Mouse (Mus musculus) thymus, postnatal 4 days (tissue): ENCODE measurements around the gene Zfp639.

Experiments
- DNase-seq: peaks from one replicate; pipeline ENCODE4 v3.0.0; 2021

The Zfp639 gene

DNA sequence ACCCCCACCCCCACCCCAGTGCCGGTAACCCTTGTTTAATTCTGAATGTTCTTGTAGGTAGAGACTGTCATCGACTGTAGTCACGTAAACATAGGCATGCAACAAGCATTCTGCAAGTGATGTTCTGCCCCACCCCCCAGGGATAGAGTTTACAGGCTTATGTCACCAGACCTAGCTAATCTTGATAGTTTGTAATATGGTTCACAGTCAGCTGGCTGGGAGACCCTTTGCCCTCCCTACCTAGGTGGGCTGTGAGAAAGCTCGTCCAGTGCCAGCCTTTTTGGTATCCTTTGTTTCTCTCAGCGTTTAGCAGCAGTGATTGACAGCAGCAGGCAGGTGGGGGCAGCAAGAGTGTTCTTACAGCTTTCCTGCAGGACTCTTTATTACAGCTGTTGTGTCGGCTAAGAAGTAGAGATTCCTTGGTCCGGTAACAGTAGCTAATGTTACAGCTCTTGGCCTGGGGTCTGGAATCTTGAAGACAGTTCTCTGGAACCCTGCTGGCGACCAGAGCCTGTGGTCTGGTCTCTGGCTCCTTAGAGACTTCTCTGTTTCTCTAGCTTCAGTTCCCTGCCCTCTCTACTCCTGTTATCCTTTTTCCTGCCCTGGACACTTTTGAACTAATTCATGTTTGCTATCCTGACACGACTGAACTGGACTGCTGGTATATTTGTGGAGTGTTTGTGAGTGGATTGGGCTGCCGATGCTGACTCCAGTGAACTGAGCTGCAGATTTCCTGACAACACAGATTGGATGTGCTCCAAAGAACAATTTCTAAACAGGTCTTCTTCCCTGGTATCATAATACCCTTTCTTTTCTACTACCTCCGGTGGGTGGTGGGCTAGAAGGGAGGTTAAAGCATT, 3.5 kb upstream of the Zfp639 start:
- DNase-seq: no peak

DNA sequence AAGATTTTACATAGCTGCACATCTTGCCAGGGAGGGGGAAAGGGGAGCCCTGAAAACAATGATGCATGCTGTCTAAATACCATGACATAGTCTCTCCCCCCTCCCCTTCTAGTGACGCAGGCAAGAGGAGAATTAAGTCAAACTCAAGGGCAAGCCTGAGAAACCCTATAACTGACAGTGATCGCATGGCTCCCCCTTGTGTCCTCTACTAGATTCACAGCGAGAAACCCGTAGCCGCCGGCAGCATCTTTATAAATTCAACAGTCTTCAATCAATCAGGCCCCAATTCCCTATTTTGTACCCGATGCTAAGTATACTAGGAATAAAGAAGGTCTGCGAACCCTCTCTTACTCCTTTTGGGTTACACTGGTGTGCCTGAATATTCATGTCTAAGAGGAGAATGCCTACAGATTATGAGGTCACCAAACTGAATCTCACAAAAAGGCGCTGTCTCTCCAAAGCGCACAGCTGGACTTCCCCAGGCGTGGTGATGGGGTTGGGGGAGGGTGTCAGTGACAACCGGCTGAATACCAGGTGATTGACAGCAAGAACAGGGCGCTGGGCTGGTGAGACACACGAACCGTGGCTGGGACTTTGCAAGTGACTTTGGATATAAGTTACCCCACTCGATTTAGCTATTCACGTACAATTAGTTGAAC, 1.3 kb upstream of the Zfp639 start:
- DNase-seq: peak; percentile 72

DNA sequence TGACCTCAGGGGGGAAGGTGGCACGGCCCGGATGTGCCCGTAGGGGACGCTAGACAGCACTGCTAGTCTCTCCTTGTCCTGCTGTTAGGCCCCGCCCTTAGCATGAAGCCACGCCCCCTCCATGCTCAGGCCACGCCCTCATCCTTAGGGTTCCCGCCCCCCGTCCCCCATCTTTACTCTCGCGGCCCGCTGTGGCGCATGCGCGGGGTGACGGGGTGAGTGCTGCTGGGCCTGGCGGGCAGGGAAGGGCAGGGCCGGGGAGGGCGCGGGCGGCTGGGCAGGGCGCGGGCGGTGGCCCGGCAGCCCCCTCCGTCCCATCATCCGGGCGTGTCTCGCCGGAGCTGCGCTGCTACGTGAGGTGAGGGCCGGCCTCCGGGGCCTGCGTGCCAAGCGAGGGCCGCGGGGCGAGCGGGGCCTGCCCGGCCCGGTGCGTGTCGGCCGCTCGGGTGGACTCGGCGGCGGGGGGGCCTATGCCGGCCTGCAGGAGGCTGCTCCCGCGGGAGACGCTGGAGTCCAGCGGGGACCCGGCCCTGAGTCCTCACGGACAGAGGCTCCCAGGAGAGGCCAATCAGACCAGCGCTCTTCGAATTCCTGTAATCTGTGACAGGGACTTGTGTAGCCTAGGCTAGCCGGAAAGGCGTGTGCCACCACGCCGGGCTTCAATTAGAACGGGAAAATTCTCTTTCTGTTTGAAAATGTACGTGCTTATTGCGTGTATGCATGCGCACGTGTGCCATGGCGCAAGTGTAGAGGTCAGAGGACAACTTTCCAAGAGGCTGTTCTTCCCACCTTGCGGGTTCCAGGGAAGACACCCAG, 524 bp downstream of the Zfp639 start:
- DNase-seq: peak; percentile 97

DNA sequence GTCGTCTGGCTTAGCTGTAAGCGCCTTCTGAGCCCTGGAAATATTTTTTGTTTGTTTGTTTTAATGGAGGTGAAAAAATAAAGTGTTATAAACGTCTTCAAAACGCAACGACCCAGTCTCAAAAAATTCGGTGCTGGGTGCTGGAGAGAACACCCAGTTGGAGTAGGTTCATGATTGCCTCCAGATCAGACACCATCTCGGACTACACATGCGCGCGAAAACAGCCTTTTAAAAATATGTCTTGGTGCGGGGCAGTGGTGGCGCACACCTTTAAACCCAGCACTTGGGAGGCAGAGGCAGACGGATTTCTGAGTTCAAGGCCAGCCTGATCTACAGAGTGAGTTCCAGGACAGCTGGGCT, 1.1 kb downstream of the Zfp639 start:
- peak; percentile 29 for DNase-seq

DNA sequence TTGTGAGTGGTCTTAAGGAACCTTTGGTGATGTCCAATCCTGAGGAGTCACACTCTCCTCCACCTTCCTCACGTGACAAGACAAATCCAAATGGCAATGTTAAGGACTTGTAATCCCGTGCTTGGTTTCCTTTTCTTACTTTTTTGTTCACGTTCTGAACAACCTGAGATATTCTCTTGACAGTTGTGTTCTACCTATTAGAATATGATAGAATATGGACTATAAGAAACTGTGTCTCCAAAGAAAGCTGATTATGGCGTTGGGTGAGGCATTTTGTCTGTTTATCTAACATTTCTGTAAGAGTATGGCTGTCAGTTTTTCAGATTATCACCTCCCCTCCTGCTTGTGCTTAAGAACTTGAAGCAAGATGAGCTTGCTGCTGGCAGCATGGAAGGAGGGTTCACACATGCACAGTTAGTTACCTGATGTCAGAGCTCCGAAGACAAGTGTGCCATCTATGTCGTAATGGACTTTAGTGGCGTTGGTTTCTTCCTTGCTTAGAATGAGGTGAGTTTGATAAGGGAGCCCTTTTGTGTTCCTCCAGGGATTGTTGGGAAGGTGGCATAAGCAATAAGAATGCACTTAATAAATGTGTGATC, 2.7 kb downstream of the Zfp639 start:
- no peak for DNase-seq

DNA sequence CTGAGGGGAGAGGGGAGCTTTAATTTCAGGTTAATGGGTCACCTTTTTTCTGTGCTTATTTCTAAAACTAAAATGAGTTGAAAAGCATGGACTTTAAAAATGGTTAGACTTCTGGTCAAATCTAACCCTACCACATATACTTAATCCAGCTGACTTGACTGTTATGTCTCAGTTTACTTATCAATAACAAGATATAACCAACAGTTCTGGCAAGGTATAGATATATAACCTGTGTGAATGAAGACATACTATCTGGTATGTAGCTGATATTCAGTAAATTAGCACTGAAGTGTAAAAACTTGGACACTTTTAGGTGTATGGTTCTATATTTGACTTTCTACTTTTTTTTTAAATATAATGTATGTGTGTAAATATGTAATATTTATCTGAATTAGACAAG, 3.5 kb downstream of the Zfp639 start:
- no peak for DNase-seq

DNA sequence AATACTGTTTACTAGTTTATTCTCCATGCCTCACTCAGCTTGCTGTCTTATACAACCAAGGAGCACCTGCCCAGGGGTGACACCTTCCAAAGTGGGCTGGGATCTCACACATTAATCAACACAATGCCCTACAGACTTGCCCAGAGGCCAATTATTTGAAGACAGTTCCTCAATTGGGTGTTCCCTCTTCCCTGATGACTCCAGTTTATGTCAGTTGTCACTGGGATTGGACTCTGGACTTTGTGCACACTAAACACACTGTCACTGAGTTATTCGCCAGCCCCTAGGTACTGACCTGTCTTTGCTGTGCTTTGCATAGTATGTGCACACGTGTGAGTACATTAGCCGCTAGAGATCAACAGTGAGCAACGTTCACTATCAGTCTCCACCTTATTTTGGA, 17.1 kb downstream of the Zfp639 start:
- no peak for DNase-seq

DNA sequence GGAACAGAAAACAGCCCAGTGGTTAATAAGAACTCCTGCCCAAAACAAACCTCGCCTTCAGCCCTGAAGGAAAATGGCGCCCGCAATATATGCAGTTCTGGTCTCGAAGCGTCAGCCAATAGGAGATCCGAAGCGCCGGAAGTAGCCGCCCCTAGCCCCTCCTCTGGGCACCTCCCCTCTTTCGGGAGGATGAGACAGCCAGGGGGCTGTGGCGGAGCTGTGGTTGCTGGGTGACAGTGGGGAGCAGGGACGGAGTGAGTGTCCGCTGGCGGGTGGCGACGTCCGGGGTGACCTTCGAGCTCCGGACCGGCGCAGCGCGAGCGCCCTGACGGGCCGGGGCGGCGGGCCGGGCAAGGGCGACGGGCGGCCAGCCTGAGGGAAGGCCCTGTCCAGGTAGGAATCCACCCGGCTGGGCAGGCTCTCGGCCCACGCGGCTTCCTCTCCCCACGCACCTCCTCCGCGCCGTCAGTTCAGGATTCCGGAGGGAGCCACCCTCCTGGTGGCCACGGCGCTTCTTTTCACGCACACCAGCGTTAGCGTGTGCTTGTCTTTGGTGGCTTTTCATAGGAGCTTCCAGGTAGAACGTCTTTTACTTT, 19.3 kb downstream of the Zfp639 start, which contains the start of gene Mfn1:
Gene Mfn1, plus strand, starts transcription at position 163 of the 596 bp plus-strand sequence.
- DNase-seq: peak; percentile 91

DNA sequence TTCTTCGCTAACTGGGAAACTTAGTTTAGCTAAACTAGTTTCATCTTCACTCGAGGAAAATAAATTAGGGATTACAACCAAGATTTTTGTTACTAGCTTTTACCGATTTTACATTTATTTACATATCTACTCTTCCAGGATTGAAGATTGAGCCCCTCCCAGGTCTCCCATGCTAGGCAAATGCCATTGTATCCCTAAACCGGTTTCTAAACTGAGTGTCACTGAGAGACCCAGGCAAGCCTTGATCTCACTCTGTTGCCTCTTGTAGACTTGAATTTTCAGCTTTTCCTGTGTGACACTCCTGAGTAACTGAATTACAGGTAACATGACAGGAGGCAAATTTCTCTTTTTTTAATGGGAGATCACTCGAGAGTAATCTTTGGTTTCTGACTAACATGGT, 20.0 kb downstream of the Zfp639 start:
- no peak for DNase-seq

DNA sequence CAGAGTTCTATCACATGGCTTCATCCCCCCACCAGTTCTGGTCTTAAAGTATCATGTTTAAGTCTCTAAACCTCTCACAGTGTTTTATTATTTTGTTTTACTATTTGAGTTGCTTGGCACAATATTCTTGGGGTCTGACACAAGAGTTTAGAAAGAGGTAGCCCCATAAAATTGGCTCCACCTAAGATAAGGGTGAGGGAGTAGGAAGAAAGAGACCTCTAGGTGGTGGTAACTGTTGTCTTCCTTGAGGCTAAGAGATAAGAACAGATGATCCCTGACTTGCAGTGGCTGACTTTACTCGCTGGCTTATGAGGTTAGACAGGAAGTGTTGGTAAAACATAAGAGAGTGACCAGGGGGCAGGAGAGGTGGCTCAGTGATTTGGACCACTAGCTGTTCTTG, 25.6 kb downstream of the Zfp639 start:
- DNase-seq: no peak

DNA sequence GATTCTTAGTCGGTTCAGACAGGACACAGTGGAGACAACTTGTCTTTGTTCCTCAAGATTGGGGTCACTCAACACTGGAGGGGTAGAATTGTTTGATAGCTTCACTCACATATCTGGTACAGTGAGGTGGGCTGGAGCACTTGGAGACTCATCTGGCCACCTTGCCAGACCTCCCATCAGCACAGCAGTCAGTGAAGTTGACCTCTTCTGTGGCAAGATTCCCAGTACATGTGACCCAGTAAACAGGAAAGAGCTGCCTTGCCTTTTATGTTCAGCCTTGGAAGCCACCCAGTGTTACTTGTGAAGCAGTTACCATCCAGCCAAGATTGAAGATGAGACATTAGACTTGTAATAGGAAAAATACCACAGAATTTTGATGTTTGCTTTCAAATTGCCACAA, 27.5 kb downstream of the Zfp639 start:
- DNase-seq: no peak

DNA sequence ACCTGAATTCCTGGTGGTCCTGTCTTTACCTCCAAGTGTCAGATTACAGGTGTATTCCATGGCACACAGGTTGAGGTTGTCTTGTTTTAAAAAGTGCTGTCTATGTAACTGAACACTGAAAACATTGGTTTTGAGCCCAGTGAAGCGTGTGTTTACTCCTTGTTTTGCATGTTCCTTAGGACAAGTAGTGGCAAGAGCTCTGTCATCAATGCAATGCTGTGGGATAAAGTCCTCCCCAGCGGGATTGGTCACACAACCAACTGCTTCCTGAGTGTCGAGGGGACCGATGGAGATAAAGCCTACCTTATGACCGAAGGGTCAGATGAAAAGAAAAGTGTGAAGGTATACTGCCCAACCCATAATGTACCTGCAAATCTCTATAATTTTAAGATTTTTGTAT, 28.0 kb downstream of the Zfp639 start:
- no peak for DNase-seq

DNA sequence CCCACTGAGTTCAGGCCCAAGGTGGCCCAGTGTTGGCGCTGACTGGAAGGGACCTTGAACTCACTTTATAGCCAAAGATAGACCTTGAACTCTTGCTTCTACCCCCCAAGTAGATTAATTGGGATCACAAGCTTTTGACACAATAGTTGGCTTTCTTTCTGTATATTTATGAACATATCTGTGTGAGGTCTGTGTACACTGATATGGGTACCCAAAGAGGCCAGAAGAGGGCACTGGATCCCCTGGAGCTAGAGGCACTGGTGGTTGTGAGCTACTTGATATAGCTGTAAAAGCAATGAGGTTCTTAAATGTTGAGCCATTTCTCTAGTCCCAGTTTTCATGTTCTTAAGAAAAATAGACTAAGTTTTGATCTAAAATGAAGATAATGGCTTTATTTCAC, 43.0 kb downstream of the Zfp639 start:
- DNase-seq: peak; percentile 61

DNA sequence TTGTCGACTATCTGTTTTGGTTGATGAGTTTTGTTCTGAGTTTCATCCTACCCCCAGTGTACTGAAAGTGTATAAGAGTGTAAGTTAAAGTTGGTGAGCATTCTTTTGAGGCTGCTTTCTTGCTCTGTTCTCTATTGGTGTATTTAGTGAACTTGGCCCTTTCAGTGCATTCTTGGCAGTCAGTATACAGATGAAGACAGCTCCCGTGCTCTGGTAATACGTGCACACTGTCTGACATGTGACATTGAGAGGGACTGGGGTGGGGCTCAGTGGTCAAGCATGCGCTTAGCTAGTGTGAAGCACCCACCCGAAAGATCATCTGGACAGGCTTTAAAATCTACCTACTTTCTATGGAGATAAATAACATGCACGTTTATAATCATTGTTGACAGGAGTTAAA, 53.3 kb downstream of the Zfp639 start:
- DNase-seq: no peak
